Mouse (Mus musculus) hindbrain, embryonic 13.5 days (tissue): Measurements from ENCODE around the gene Nav3. TPM values are rescaled to one million over a fixed set of nuclear protein-coding genes. Genes with fewer than 3 reads are reported as not detected.
"Not testable (repeated sequence)": the region's sequence is repeated elsewhere in the genome, so short reads cannot be mapped to it uniquely, and the experiment has no call there.

ENCODE experiments used
- ATAC-seq: fragments of 200-750 bp; cut with Nextera tagmentation; 2 replicates; pipeline ENCODE4 v1.8.0; 2017; ENCODE audit warnings: moderate TSS enrichment; ENCODE audit not compliant: low FRiP score
- H3K27ac ChIP-seq: fragments of 300-500 bp; sonication (generic); 2 replicates; pipeline ENCODE4 v1.5.1; 2015; ENCODE audit warnings: inconsistent platforms, mild to moderate bottlenecking, moderate library complexity
- H3K27me3 ChIP-seq: fragments of 300-500 bp; sonication (generic); 2 replicates; pipeline ENCODE4 v1.6.1; 2015; ENCODE audit warnings: mild to moderate bottlenecking, inconsistent platforms
- H3K36me3 ChIP-seq: fragments of 300-500 bp; sonication (generic); 2 replicates; pipeline ENCODE4 v1.6.1; 2015; ENCODE audit warnings: mild to moderate bottlenecking, inconsistent platforms
- H3K4me1 ChIP-seq: fragments of 300-500 bp; sonication (generic); replicated peaks from 2 replicates; pipeline ENCODE4 v1.6.1; 2015; ENCODE audit warnings: inconsistent platforms
- H3K4me2 ChIP-seq: fragments of 300-500 bp; sonication (generic); 2 replicates; pipeline ENCODE4 v1.6.1; 2015; ENCODE audit warnings: inconsistent platforms, mild to moderate bottlenecking, moderate library complexity
- H3K4me3 ChIP-seq: fragments of 300-500 bp; sonication (generic); 2 replicates; pipeline ENCODE4 v1.5.1; 2015; ENCODE audit warnings: mild to moderate bottlenecking, inconsistent platforms
- H3K9ac ChIP-seq: fragments of 300-500 bp; sonication (generic); 2 replicates; pipeline ENCODE4 v1.6.1; 2015; ENCODE audit warnings: mild to moderate bottlenecking, inconsistent platforms
- H3K9me3 ChIP-seq: fragments of 300-500 bp; sonication (generic); 2 replicates; pipeline ENCODE4 v1.6.1; 2016; ENCODE audit warnings: inconsistent platforms
- WGBS: fragments of 180-500 bp; shearing (Covaris S2); methylation state at CpG from one replicate; pipeline ENCODE4 v1.1.7; 2015; 5-methylcytosine and 5-hydroxymethylcytosine counted together
- polyA plus RNA-seq: library from polyadenylated mRNA; unstranded; fragments of >200 nt; fragmentation: Nextera tagmentation; extraction: Ambion mirVana; gene quantifications from 2 replicates; pipeline ENCODE4 v1.2.1, GENCODE M21; 2015

The Nav3 gene
- polyA plus RNA-seq, 1 experiment from 2014 or later: 22.7 TPM

- ATAC-seq: no peak
Observed at GRCm38 (mm10) chr10:110019266-110019866, 436.6 kb downstream of the Nav3 start.

GRCm38 (mm10) chr10:110001328-110001727, 454.7 kb downstream of the Nav3 start:
- H3K9me3 ChIP-seq, H3K4me3 ChIP-seq, H3K4me2 ChIP-seq, H3K9ac ChIP-seq, H3K27me3 ChIP-seq, H3K36me3 ChIP-seq, ATAC-seq, H3K27ac ChIP-seq, H3K4me1 ChIP-seq: not testable (repeated sequence)
- WGBS: 76% methylated on average over 5 of the region's 5 CpGs

More at GRCm38 (mm10) chr10:110019266-110019866, 436.6 kb downstream of the Nav3 start:
- H3K4me1 ChIP-seq: no peaks in the 10 kb centered on the region
- H3K9me3 ChIP-seq: no peaks in the 10 kb centered on the region
- H3K36me3 ChIP-seq: no peaks in the 10 kb centered on the region
- H3K9ac ChIP-seq: no peak overlapping the region
- 72% methylated on average over 4 of the region's 4 CpGs for whole genome bisulfite sequencing
- H3K27ac ChIP-seq: no peak overlapping the region
- no peaks in the 10 kb centered on the region for H3K27me3 ChIP-seq
- no peak overlapping the region for H3K4me3 ChIP-seq
- no peak overlapping the region for H3K4me2 ChIP-seq

DNA sequence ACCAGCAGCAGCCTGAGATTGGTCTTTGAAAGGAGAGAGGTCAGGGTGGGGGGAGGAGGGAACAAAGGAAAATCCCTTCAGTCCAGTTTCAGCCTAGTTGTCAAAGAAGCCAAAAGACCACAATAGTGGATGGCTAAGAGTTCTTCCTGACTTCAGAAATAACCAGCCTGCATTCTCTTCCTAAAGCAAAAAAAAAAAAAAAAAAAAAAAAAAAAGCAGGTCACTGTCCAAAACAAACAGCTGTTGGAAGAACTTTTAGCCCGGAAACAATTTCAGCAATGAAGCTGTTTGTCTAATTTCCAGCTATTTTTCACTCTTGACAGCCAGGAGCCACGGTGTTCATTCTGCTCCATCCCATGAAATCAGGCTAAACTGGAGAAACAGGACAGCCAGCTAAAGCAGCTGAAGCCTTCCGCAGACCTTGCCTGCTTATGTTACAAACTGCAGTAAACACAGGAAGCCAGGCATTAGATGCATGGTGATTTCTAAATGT, 455.2 kb downstream of the Nav3 start:
- H3K4me3 ChIP-seq: no peak overlapping the region
- no peaks in the 10 kb centered on the region for H3K9me3 ChIP-seq
- no peak overlapping the region for H3K4me2 ChIP-seq
- H3K27ac ChIP-seq: 0 out of 2 replicates have a peak overlapping the region, but pooled peaks have one; percentile 20
- peaks cover 7% of the 10 kb centered on the region for H3K4me1 ChIP-seq
- no peaks in the 10 kb centered on the region for H3K36me3 ChIP-seq
- no peaks in the 10 kb centered on the region for H3K27me3 ChIP-seq
- ATAC-seq: no peak
- H3K9ac ChIP-seq: no peak overlapping the region
- 16% methylated on average over 3 of the region's 3 CpGs for WGBS

- Histone ChIP-seq H3K9me3 (no peaks in the 10 kb centered on the region), H3K4me1 (peaks cover 7% of the 10 kb centered on the region), H3K27me3 (no peaks in the 10 kb centered on the region), H3K9ac (no peak overlapping the region), H3K4me2 (no peak overlapping the region), H3K36me3 (no peaks in the 10 kb centered on the region), H3K4me3 (no peak overlapping the region), H3K27ac (no peak overlapping the region)
- ATAC-seq: no peak
- WGBS: 77% methylated on average over 10 of the region's 10 CpGs
Observed at GRCm38 (mm10) chr10:109999904-110000303, 456.1 kb downstream of the Nav3 start.

DNA sequence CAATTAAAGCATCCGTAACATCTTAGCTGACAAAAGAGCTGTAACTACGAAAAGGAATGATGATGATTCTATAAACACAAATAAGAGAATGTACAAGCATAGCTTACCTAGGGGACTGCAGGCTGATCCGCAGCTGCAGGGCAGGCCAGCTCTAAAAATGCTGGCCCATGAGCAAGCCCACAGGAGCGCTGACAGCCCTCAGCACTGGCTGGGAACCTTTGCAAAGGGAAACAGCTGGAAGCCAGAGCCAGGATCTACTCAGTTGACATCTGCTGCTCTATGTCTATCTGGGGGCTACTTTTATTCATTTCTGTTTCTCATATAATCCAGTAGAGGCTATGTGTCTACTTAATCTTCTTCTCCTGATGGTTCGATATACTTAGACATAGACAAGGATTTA, 461.7 kb downstream of the Nav3 start:
- H3K27me3 ChIP-seq: no peaks in the 10 kb centered on the region
- H3K27ac ChIP-seq: no peak overlapping the region
- ATAC-seq: no peak
- H3K36me3 ChIP-seq: no peaks in the 10 kb centered on the region
- H3K9ac ChIP-seq: no peak overlapping the region
- no peak overlapping the region for H3K4me3 ChIP-seq
- H3K9me3 ChIP-seq: no peaks in the 10 kb centered on the region
- WGBS: 71% methylated on average over 5 of the region's 5 CpGs
- H3K4me2 ChIP-seq: no peak overlapping the region
- H3K4me1 ChIP-seq: peaks cover 3% of the 10 kb centered on the region

DNA sequence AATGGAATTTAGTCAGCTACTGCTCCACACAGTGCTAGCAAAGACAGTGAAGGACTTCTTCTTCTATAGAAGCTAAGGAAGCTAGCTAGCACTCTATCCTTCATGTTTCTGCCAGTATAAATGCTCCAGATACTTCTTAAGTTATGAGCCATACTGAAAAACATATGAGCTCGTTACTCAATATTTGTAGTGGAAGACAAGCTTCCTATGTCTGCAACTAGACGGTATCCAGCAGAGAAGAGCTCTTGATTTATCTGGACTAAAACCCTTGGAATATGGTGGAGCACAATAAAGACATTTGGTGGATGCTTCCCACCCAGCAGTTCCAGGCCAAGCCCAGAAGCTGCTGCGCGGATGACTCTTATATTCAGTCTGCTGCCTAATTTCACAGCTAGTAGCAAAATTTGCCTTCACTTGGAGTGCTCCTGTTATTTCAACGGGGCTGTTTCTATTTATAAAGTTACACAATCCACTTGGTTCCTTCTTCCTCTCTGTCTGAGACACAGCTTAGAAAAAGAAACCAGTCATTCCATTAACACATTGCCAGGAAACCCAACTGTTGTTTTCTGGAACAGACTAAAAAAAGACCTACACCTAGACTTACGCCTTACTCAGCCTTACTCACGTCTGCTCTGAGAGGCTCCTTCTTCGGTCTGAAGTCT, 470.0 kb downstream of the Nav3 start:
- H3K4me3 ChIP-seq: no peak overlapping the region
- WGBS: 83% methylated on average over 8 of the region's 8 CpGs
- H3K27me3 ChIP-seq: no peaks in the 10 kb centered on the region
- no peaks in the 10 kb centered on the region for H3K36me3 ChIP-seq
- H3K4me2 ChIP-seq: no peak overlapping the region
- H3K27ac ChIP-seq: no peak overlapping the region
- no peaks in the 10 kb centered on the region for H3K9me3 ChIP-seq
- no peak for ATAC-seq
- H3K4me1 ChIP-seq: no peaks in the 10 kb centered on the region
- H3K9ac ChIP-seq: no peak overlapping the region

DNA sequence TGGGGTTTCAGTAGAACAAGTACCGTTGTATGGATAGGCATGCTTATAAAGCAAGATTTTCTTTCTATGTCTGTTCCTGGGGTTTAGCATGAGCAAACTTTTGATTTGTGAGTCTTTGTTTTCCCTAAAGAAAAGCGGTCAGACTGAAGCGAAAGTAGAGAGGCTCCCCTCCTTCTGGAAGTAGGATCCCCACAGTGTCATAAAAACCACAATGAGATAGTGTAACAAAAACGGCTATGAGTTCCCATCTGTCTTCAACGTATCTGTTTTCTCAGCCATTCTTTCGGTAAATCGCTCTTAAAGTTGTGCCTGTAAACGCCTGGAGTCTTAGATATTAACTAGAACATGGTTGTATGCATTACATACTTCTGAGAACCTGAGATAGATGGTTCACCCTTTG, 479.7 kb downstream of the Nav3 start:
- Histone ChIP-seq H3K36me3 (no peaks in the 10 kb centered on the region), H3K9ac (no peak overlapping the region), H3K4me2 (no peak overlapping the region), H3K27ac (no peak overlapping the region), H3K27me3 (no peaks in the 10 kb centered on the region), H3K4me1 (no peaks in the 10 kb centered on the region), H3K9me3 (no peaks in the 10 kb centered on the region), H3K4me3 (no peak overlapping the region)
- ATAC-seq: no peak
- WGBS: 88% methylated on average over 8 of the region's 8 CpGs

DNA sequence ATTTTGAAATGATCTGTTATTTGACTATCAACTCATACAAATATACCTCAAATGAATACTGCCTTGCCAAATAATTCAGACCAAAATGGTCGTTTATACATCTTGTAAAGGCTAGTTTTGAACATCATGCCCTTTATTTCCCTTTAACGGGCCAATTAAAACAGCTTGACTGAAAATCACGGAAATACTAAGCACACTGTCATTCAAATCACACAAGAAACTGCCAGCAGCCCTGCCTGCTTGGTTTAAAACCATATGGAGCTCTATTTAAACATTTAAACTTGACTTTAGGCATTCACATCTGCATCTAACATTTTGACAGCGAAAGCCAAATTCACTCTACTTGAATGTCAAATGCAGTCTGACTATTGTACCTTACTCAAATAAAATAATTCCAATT, 481.8 kb downstream of the Nav3 start:
- no peaks in the 10 kb centered on the region for H3K27me3 ChIP-seq
- no peaks in the 10 kb centered on the region for H3K36me3 ChIP-seq
- H3K4me3 ChIP-seq: no peak overlapping the region
- no peak overlapping the region for H3K27ac ChIP-seq
- H3K9ac ChIP-seq: no peak overlapping the region
- no peak for ATAC-seq
- H3K4me1 ChIP-seq: no peaks in the 10 kb centered on the region
- no peaks in the 10 kb centered on the region for H3K9me3 ChIP-seq
- 72% methylated on average over 4 of the region's 4 CpGs for WGBS
- H3K4me2 ChIP-seq: no peak overlapping the region

GRCm38 (mm10) chr10:109973483-109973882, 482.5 kb downstream of the Nav3 start:
- H3K9ac ChIP-seq: no peak overlapping the region
- 83% methylated on average over 3 of the region's 3 CpGs for WGBS
- no peak overlapping the region for H3K4me2 ChIP-seq
- H3K27me3 ChIP-seq: no peaks in the 10 kb centered on the region
- no peak overlapping the region for H3K4me3 ChIP-seq
- no peaks in the 10 kb centered on the region for H3K36me3 ChIP-seq
- H3K9me3 ChIP-seq: no peaks in the 10 kb centered on the region
- H3K27ac ChIP-seq: no peak overlapping the region
- H3K4me1 ChIP-seq: no peaks in the 10 kb centered on the region
- ATAC-seq: no peak

GRCm38 (mm10) chr10:109950296-109950695, 505.7 kb downstream of the Nav3 start:
- no peak overlapping the region for H3K9ac ChIP-seq
- no peak for ATAC-seq

GRCm38 (mm10) chr10:109929319-109929622, 526.7 kb downstream of the Nav3 start:
- Histone ChIP-seq H3K36me3 (no peaks in the 10 kb centered on the region), H3K4me2 (no peak overlapping the region), H3K27me3 (no peaks in the 10 kb centered on the region), H3K9me3 (no peaks in the 10 kb centered on the region), H3K4me1 (peaks cover 16% of the 10 kb centered on the region), H3K27ac (peak overlapping the region; percentile 30; the same call in 1 of the 2 replicates), H3K4me3 (no peak overlapping the region), H3K9ac (no peak overlapping the region)
- WGBS: 45% methylated on average over 5 of the region's 5 CpGs
- ATAC-seq: no peak

More at GRCm38 (mm10) chr10:109950296-109950695, 505.7 kb downstream of the Nav3 start:
- Histone ChIP-seq H3K4me3 (no peak overlapping the region), H3K4me2 (no peak overlapping the region), H3K36me3 (no peaks in the 10 kb centered on the region), H3K27me3 (no peaks in the 10 kb centered on the region), H3K27ac (no peak overlapping the region), H3K4me1 (peaks cover 4% of the 10 kb centered on the region; the same call in 1 of the 2 replicates), H3K9me3 (no peaks in the 10 kb centered on the region)
- 69% methylated on average over 3 of the region's 3 CpGs for WGBS

DNA sequence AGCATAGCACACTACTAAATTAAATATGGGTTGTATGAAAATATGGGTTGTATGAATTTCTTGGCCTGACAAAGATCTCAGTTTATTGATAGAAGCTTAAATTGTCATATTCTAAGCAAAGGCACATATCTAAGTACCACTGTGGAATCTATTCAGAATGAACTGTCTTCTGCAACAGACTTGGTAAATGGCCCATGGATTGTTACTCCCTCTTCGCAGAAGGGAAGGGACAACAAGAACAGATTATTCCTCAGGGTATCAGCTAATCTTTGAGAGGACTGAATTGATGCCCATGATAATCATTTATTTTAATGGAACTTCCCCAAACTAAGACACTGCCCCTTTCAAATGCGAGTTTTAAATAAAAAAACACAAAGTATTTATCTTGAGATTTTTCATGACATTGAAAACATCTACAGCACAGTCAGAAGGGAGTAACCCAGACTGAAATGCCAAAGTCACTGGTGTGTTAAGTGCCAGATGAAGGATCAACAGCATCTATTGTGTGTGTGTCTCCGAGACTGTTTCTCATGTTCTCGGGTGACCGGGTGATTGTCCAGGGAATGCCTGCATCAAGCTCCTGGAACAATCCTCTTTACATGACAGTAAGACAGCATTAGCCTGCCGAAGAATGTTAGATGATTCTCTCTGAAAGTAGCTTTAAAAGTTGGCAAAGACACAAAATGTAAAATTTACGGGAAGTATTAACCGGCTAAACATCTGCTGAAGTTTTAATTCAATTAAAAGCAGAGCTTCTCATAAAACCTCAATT, 527.3 kb downstream of the Nav3 start:
- H3K27ac ChIP-seq: 0 out of 2 replicates have a peak overlapping the region, but pooled peaks have one; percentile 30
- H3K27me3 ChIP-seq: no peaks in the 10 kb centered on the region
- no peak for ATAC-seq
- H3K4me3 ChIP-seq: no peak overlapping the region
- 37% methylated on average over 8 of the region's 8 CpGs for WGBS
- H3K9ac ChIP-seq: no peak overlapping the region
- H3K36me3 ChIP-seq: no peaks in the 10 kb centered on the region
- H3K9me3 ChIP-seq: no peaks in the 10 kb centered on the region
- no peak overlapping the region for H3K4me2 ChIP-seq
- peaks cover 16% of the 10 kb centered on the region for H3K4me1 ChIP-seq
